Comparison of ENCODE assay signal across 9 mouse cellular contexts in genomic region chr8:125756391-125757105, GRCm38 (mm10). TPM values are rescaled to one million over a fixed set of nuclear protein-coding genes. Genes with fewer than 3 reads are reported as not detected.
DNase-seq lines count a peak whose midpoint lies in the region; ATAC-seq lines count a peak whose summit lies in the region.
"Had no signal": no experiment of that assay in that cellular context is flagged by ENCODE, and none has a peak within 500 bp of the region (broad histone marks: within the 10 kb centered on the region; RNA-seq: fewer than 3 reads in every experiment).

No protein-coding gene starts in this region.

- H3K9me3 ChIP-seq in forebrain, embryonic 10.5 days = no peaks in the 10 kb centered on the region
- no peaks in the 10 kb centered on the region for H3K9me3 ChIP-seq in forebrain, embryonic 11.5 days (ENCODE audit: control insufficient read depth, low read length)
- no peaks in the 10 kb centered on the region for H3K9me3 ChIP-seq in embryonic facial prominence, embryonic 15.5 days (replicated peaks)
- H3K9me3 ChIP-seq in hindbrain, embryonic 15.5 days = no peaks in the 10 kb centered on the region

- peaks cover 10% of the 10 kb centered on the region for H3K4me1 ChIP-seq in forebrain, embryonic 10.5 days
- H3K4me1 ChIP-seq in forebrain, embryonic 11.5 days (replicated peaks; ENCODE audit: control insufficient read depth, insufficient read depth, low read length) = no peaks in the 10 kb centered on the region
- peaks cover 10% of the 10 kb centered on the region; the same call in 1 of the 2 replicates for H3K4me1 ChIP-seq in embryonic facial prominence, embryonic 15.5 days
- H3K4me1 ChIP-seq in hindbrain, embryonic 15.5 days (replicated peaks) = peaks cover 12% of the 10 kb centered on the region

- no peaks in the 10 kb centered on the region for H3K36me3 ChIP-seq in forebrain, embryonic 10.5 days (replicated peaks)
- no peaks in the 10 kb centered on the region for H3K36me3 ChIP-seq in forebrain, embryonic 11.5 days (ENCODE audit: control insufficient read depth, insufficient read depth, low read length)
- no peaks in the 10 kb centered on the region for H3K36me3 ChIP-seq in embryonic facial prominence, embryonic 15.5 days
- peaks cover 21% of the 10 kb centered on the region for H3K36me3 ChIP-seq in hindbrain, embryonic 15.5 days

- WGBS in forebrain, embryonic 10.5 days = 69% methylated on average over 9 of the region's 9 CpGs
- 65% methylated on average over 9 of the region's 9 CpGs for WGBS in forebrain, embryonic 11.5 days
- 29% methylated on average over 9 of the region's 9 CpGs for WGBS in embryonic facial prominence, embryonic 15.5 days
- WGBS in hindbrain, embryonic 15.5 days = 43% methylated on average over 9 of the region's 9 CpGs

- ATAC-seq in forebrain, embryonic 11.5 days (replicated peaks; ENCODE audit: low FRiP score) = no peak
- ATAC-seq in embryonic facial prominence, embryonic 15.5 days (ENCODE audit: insufficient number of reproducible peaks, low FRiP score, low TSS enrichment, low read depth) = peak; percentile 20; the same call in 1 of the 2 replicates
- ATAC-seq in hindbrain, embryonic 15.5 days (ENCODE audit: low FRiP score, low read depth) = peak; percentile 68

- H3K4me2 ChIP-seq in forebrain, embryonic 11.5 days (ENCODE audit: low read depth, low read length, severe bottlenecking) = no peak overlapping the region
- H3K4me2 ChIP-seq in embryonic facial prominence, embryonic 15.5 days (replicated peaks) = no peak overlapping the region
- no peak overlapping the region for H3K4me2 ChIP-seq in hindbrain, embryonic 15.5 days

- no peak overlapping the region for H3K9ac ChIP-seq in forebrain, embryonic 11.5 days (ENCODE audit: low read length)
- H3K9ac ChIP-seq in embryonic facial prominence, embryonic 15.5 days = no peak overlapping the region
- no peak overlapping the region for H3K9ac ChIP-seq in hindbrain, embryonic 15.5 days

- H3K4me3 ChIP-seq in forebrain, embryonic 10.5 days = no peak overlapping the region
- H3K4me3 ChIP-seq in forebrain, embryonic 11.5 days (ENCODE audit: low read depth, low read length) = no peak overlapping the region
- H3K4me3 ChIP-seq in embryonic facial prominence, embryonic 15.5 days (replicated peaks) = no peak overlapping the region
- H3K4me3 ChIP-seq in hindbrain, embryonic 15.5 days = no peak overlapping the region

- peak overlapping the region; percentile 58; the same call in 1 of the 2 replicates for H3K27ac ChIP-seq in forebrain, embryonic 10.5 days
- H3K27ac ChIP-seq in forebrain, embryonic 11.5 days (ENCODE audit: low read depth, low read length) = no peak overlapping the region
- no peak overlapping the region for H3K27ac ChIP-seq in embryonic facial prominence, embryonic 15.5 days (replicated peaks)
- peak overlapping the region; percentile 52 for H3K27ac ChIP-seq in hindbrain, embryonic 15.5 days (replicated peaks)
- H3K27ac ChIP-seq: macrophage had no signal

- no peaks in the 10 kb centered on the region for H3K27me3 ChIP-seq in forebrain, embryonic 10.5 days (ENCODE audit: poor library complexity, severe bottlenecking)
- no peaks in the 10 kb centered on the region for H3K27me3 ChIP-seq in forebrain, embryonic 11.5 days (ENCODE audit: control insufficient read depth, insufficient read depth, low read length)
- H3K27me3 ChIP-seq in embryonic facial prominence, embryonic 15.5 days = no peaks in the 10 kb centered on the region
- no peaks in the 10 kb centered on the region for H3K27me3 ChIP-seq in hindbrain, embryonic 15.5 days

- no peak for DNase-seq in forebrain, embryonic 10.5 days (ENCODE audit: extremely low spot score, low spot score)
- DNase-seq in forebrain, embryonic 11.5 days (ENCODE audit: low spot score) = no peak
- peak; percentile 80 for DNase-seq in MN1 (ENCODE audit: low spot score)
- no peak for DNase-seq in testis, postnatal 14 days (ENCODE audit: low spot score)
- DNase-seq in layer of hippocampus, adult 9-10 months (ENCODE audit: low spot score) = no peak
- no peak for DNase-seq in gastrocnemius, postnatal 4 days (ENCODE audit: low spot score in 2 of 2)

RNA-seq across cellular contexts. Expression of gene Ntpcr, which starts 26.8 kb away (rescaled TPM):
- polyA plus RNA-seq in forebrain, embryonic 10.5 days (2016; fragmentation: Nextera tagmentation; extraction: Ambion mirVana) = 17.2 and 17.8 TPM in 2 replicates
- polyA plus RNA-seq in forebrain, embryonic 11.5 days (2014; fragmentation: Nextera tagmentation; extraction: Ambion mirVana) = 16.4 and 16.5 TPM in 2 replicates
- 35.6 and 42.6 TPM in 2 replicates for polyA plus RNA-seq in embryonic facial prominence, embryonic 15.5 days (2015; fragmentation: Nextera tagmentation; extraction: Ambion mirVana)
- polyA plus RNA-seq in hindbrain, embryonic 15.5 days (2015; fragmentation: Nextera tagmentation; extraction: Ambion mirVana) = 32.6 and 33.7 TPM in 2 replicates
- total RNA-seq in gastrocnemius, postnatal 4 days (2021) = 10 to 100 TPM; 23.2 to 24.5 TPM

Comparison
In these comparisons a context has a peak if more than half of its experiments do, and no peak if none do; other contexts are left out.
1. H3K27ac ChIP-seq: peak in forebrain, embryonic 10.5 days (single experiment) and hindbrain, embryonic 15.5 days (single experiment); none in forebrain, embryonic 11.5 days (single experiment) and embryonic facial prominence, embryonic 15.5 days (single experiment).